Mouse (Mus musculus) kidney, adult 2 months (tissue): ENCODE data around the gene Pnp.
"Not testable (repeated sequence)": the region's sequence is repeated elsewhere in the genome, so short reads cannot be mapped to it uniquely, and the experiment has no call there.

Experiments
- CTCF ChIP-seq: fragments of 200-500 bp; conservative IDR thresholded peaks from 2 replicates; pipeline ENCODE4 v1.5.1; 2011; ENCODE audit warnings: low read depth, mild to moderate bottlenecking, control low read depth, low read length, moderate library complexity, mixed read lengths; ENCODE audit not compliant: insufficient read depth, insufficient read length
- POLR2A ChIP-seq: fragments of 200-500 bp; IDR thresholded peaks from one replicate; pipeline ENCODE4 v1.6.1; 2011; ENCODE audit warnings: low read depth, low read length, control low read depth

DNA sequence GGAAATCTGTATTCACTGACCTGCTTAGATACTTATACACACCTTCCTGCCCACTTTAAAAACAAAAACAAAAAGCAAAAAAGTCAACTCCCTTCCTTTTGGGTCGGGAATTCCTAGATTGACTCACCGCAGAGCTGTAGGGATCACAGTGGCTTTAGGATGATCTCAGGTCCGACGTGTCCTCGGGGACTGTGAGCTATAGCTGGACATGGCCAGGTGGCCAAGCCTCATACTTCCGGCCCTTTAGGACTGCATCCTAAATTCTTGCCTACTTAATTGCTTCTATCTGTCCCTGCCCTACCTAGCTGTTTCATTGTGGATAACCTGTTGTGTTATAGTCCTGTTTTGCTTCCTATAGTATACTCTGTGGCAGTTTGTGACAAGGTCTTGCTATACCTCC lies 14.2 kb downstream of the Pnp start:
- TF ChIP-seq CTCF, POLR2A: not testable (repeated sequence)
